Mouse (Mus musculus) neural tube, embryonic 12.5 days (tissue): ENCODE data around the gene Rcor1. TPM values are rescaled to one million over a fixed set of nuclear protein-coding genes. Genes with fewer than 3 reads are reported as not detected.

ENCODE experiments used
- ATAC-seq: fragments of 200-750 bp; cut with Nextera tagmentation; 2 replicates; pipeline ENCODE4 v1.8.0; 2017; ENCODE audit warnings: low read depth, mild to moderate bottlenecking, moderate TSS enrichment, moderate library complexity; ENCODE audit not compliant: low FRiP score
- H3K27ac ChIP-seq: fragments of 300-500 bp; sonication (generic); 2 replicates; pipeline ENCODE4 v1.5.1; 2016
- H3K27me3 ChIP-seq: fragments of 300-500 bp; sonication (generic); replicated peaks from 2 replicates; pipeline ENCODE4 v1.6.1; 2016; ENCODE audit warnings: mild to moderate bottlenecking
- H3K36me3 ChIP-seq: fragments of 300-500 bp; sonication (generic); 2 replicates; pipeline ENCODE4 v1.6.1; 2016; ENCODE audit warnings: mild to moderate bottlenecking
- H3K4me1 ChIP-seq: fragments of 300-500 bp; sonication (generic); 2 replicates; pipeline ENCODE4 v1.6.1; 2016
- H3K4me2 ChIP-seq: fragments of 300-500 bp; sonication (generic); replicated peaks from 2 replicates; pipeline ENCODE4 v1.6.1; 2016; ENCODE audit warnings: mild to moderate bottlenecking
- H3K4me3 ChIP-seq: fragments of 300-500 bp; sonication (generic); 2 replicates; pipeline ENCODE4 v1.5.1; 2016
- H3K9ac ChIP-seq: fragments of 300-500 bp; sonication (generic); 2 replicates; pipeline ENCODE4 v1.6.1; 2016; ENCODE audit warnings: mild to moderate bottlenecking
- H3K9me3 ChIP-seq: fragments of 300-500 bp; sonication (generic); 2 replicates; pipeline ENCODE4 v1.6.1; 2016; ENCODE audit warnings: mild to moderate bottlenecking
- WGBS: fragments of 180-500 bp; shearing (Covaris S2); methylation state at CpG from one replicate; pipeline ENCODE4 v1.1.7; 2016; 5-methylcytosine and 5-hydroxymethylcytosine counted together
- polyA plus RNA-seq: library from polyadenylated mRNA; unstranded; fragments of >200 nt; fragmentation: Nextera tagmentation; extraction: Ambion mirVana; gene quantifications from 2 replicates; pipeline ENCODE4 v1.2.1, GENCODE M21; 2016

The Rcor1 gene
- polyA plus RNA-seq, 1 experiment from 2014 or later, result 7.9 TPM

DNA sequence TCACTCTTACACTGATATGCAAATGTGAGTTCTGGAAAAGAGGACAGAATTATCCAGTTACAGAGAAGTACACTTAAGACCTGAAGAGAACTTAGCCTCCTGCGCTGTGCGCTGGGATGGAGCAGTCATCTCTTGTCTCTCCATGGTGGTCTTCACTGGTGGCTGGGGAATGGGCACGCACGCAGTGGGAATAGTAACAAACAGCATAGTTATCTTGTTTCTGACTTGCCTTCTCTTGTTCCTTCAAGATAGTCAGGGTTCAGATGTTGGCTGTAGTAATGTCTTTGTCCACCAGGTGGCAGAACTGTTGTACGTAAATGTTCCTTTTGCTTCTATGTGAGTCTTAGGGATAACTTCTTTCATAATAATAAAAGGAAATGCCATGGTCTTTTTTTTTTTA is 49.0 kb downstream of the Rcor1 start:
- Histone ChIP-seq H3K27me3 (no peaks in the 10 kb centered on the region), H3K27ac (no peak overlapping the region), H3K9me3 (no peaks in the 10 kb centered on the region), H3K4me2 (no peak overlapping the region), H3K4me1 (peaks cover 7% of the 10 kb centered on the region), H3K9ac (no peak overlapping the region), H3K4me3 (no peak overlapping the region), H3K36me3 (peaks cover 9% of the 10 kb centered on the region)
- ATAC-seq, result no peak
- 38% methylated on average over 5 of the region's 5 CpGs for WGBS

DNA sequence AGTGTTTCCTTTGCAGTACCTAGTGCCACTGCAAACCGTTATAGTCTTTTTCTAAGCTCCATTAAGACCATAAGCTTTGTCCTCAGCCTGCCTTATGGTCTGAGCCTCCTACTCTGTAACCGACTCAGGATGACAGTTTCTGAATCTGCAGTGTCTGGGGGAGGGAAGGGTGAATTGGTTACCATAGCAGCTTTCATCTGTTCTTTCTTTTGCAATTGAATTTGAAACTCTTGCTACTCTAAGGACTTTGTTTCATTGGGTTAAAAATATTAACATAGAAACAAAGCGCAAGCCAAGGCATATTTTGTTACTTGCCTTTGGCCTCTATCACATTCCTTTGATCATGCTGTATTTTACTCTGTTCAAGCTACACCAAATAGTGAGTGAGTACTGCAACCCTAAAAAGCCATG is 49.6 kb downstream of the Rcor1 start:
- Histone ChIP-seq H3K9me3 (no peaks in the 10 kb centered on the region), H3K4me2 (no peak overlapping the region), H3K4me3 (no peak overlapping the region), H3K9ac (no peak overlapping the region), H3K4me1 (peaks cover 7% of the 10 kb centered on the region), H3K27me3 (no peaks in the 10 kb centered on the region), H3K36me3 (peaks cover 8% of the 10 kb centered on the region), H3K27ac (no peak overlapping the region)
- 72% methylated on average over 3 of the region's 3 CpGs for WGBS
- no peak for ATAC-seq

DNA sequence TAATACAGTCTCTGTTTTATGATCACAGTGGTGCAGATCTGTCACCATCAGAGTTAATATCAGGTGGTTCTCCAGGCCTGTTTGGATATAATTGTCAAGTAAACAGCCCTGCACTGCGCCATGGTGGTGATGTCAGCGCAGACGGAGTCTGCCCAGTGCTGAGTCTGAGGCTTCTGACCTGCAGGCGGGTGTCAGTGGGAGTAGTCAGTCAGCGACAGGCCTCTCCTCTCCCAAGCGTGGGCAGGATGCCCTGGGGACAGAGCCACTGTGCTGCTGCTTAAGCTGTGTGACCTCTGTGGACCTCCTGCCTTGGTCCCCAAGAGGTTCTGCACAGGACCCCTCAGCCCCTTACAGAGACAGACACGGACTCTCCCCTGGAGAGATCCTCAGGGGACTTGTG is 50.0 kb downstream of the Rcor1 start:
- peaks cover 7% of the 10 kb centered on the region for H3K4me1 ChIP-seq
- no peak overlapping the region for H3K4me3 ChIP-seq
- H3K4me2 ChIP-seq, result no peak overlapping the region
- ATAC-seq, result no peak
- peaks cover 10% of the 10 kb centered on the region for H3K36me3 ChIP-seq
- 85% methylated on average over 7 of the region's 7 CpGs for WGBS
- no peak overlapping the region for H3K27ac ChIP-seq
- H3K9ac ChIP-seq, result no peak overlapping the region
- no peaks in the 10 kb centered on the region for H3K9me3 ChIP-seq
- no peaks in the 10 kb centered on the region for H3K27me3 ChIP-seq

DNA sequence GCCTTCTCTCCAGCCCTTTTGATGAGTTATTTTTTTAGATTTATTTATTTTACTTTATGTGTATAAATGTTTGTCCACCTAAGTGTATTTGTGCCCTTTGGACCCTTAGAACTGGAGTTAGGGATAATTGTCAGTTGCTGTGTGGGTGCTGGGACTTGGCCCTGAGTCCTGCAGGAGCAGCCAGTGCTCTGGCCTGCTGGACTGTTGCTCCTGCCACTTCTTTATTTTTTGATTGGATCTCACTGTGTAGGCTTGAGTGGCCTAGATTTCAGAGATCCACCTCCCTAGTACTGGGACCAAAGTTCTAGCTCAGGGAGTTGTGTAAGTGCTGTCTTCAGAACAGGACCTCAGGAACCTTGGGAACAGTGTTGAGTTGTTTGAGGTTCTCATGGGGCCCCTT is 51.6 kb downstream of the Rcor1 start:
- H3K36me3 ChIP-seq, result peaks cover 9% of the 10 kb centered on the region; the same call in 1 of the 2 replicates
- H3K27ac ChIP-seq, result no peak overlapping the region

DNA sequence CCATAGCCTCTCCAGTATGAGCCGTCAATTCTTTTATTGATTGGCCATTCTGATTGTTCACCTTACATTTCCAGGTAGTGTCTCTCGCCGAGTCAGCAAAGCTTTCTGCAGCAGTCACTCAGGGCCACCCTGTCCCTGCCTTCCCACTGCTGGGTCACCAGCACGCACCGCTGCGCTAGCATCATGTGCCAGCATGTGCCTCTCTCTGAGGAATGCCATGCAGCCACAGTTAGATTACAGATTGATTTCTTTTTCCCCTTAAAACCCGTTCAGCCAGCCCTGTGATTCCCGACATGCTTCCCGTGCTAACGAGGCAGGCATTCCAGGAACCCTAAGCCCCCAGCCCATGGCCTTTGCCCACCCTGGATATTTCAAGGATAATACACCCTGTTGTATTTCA is 52.8 kb downstream of the Rcor1 start:
- no peak for ATAC-seq
- no peak overlapping the region for H3K4me2 ChIP-seq
- WGBS, result 90% methylated on average over 10 of the region's 10 CpGs
- no peaks in the 10 kb centered on the region for H3K9me3 ChIP-seq
- H3K9ac ChIP-seq, result no peak overlapping the region
- H3K4me1 ChIP-seq, result peaks cover 7% of the 10 kb centered on the region
- no peaks in the 10 kb centered on the region for H3K27me3 ChIP-seq
- H3K4me3 ChIP-seq, result no peak overlapping the region
- H3K36me3 ChIP-seq, result peaks cover 11% of the 10 kb centered on the region; the same call in 1 of the 2 replicates
- no peak overlapping the region for H3K27ac ChIP-seq

More for the DNA sequence above, 51.6 kb downstream of the Rcor1 start:
- Histone ChIP-seq H3K4me2 (no peak overlapping the region), H3K4me3 (no peak overlapping the region), H3K27me3 (no peaks in the 10 kb centered on the region), H3K9me3 (no peaks in the 10 kb centered on the region), H3K9ac (no peak overlapping the region), H3K4me1 (peaks cover 7% of the 10 kb centered on the region)
- ATAC-seq, result no peak

DNA sequence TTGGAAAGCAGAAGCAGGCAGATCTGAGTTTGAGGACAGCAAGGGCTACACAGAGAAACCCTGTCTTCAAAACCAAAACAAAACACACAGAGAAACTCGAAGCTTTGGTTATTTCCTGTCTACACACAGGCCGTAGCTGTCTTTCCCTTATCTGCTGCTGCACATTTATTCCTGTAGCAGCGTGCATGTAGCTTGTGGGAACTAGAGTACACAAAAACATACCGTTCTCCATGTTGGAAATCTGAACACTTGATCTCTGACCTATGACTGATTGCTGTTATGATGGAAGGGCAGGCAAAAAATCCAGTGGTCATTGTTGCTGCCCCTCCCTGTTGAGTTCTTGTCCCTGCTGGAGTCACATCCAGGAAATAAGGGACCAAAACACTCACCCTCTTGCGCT is 54.9 kb downstream of the Rcor1 start:
- Histone ChIP-seq H3K9me3 (no peaks in the 10 kb centered on the region), H3K36me3 (peaks cover 15% of the 10 kb centered on the region; the same call in 1 of the 2 replicates), H3K4me2 (no peak overlapping the region), H3K27me3 (no peaks in the 10 kb centered on the region), H3K4me3 (no peak overlapping the region), H3K9ac (no peak overlapping the region), H3K4me1 (peaks cover 3% of the 10 kb centered on the region; the same call in 1 of the 2 replicates), H3K27ac (no peak overlapping the region)
- ATAC-seq, result no peak
- WGBS, result 88% methylated on average over 5 of the region's 5 CpGs

DNA sequence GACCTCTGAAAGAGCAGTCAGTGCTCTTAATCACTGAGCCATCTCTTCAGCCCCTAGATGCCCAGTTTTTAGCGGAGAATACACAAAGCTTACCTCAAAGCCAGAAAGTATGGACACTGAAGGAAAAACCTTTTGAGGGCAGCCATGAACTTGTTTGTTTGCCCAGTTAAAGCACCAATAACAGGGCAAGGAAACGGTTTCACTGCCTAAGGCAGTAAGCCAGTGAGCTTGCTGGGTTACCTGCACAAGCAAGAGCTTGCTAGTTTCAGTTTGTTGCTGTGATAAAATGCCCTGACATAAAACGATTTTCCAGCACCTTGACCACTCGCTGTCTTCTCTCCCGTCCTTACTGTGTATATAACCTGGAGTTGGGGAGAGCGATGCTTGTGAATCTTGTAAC is 55.9 kb downstream of the Rcor1 start:
- Histone ChIP-seq H3K27ac (no peak overlapping the region), H3K27me3 (no peaks in the 10 kb centered on the region), H3K4me3 (no peak overlapping the region), H3K9ac (no peak overlapping the region), H3K4me2 (no peak overlapping the region), H3K9me3 (no peaks in the 10 kb centered on the region), H3K36me3 (peaks cover 19% of the 10 kb centered on the region; the same call in 1 of the 2 replicates), H3K4me1 (no peaks in the 10 kb centered on the region)
- ATAC-seq, result no peak
- WGBS, result 96% methylated on average over 6 of the region's 6 CpGs

DNA sequence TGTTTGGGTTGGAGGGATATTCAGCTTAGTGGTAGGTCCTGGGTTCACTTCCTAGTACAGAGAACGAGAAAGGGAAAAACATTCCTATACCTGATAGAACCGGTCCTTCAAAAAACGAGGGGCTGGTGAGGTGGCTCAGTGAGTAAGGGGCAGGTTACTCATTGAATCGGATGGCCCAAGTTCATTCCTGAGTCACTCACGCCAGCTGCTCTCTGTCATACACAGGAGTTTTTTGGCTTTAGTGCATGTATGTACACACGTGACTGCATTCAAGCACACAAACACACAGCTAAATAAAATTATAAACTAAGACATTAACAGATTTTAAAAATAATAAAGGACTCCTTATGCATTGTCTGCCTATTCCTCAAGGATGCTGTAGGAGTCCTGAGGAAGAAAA is 57.1 kb downstream of the Rcor1 start:
- Histone ChIP-seq H3K4me1 (no peaks in the 10 kb centered on the region), H3K4me2 (no peak overlapping the region), H3K36me3 (peaks cover 19% of the 10 kb centered on the region; the same call in 1 of the 2 replicates), H3K4me3 (no peak overlapping the region), H3K27ac (no peak overlapping the region), H3K9me3 (no peaks in the 10 kb centered on the region), H3K9ac (no peak overlapping the region), H3K27me3 (no peaks in the 10 kb centered on the region)
- WGBS, result 94% methylated on average over 6 of the region's 6 CpGs
- no peak for ATAC-seq

DNA sequence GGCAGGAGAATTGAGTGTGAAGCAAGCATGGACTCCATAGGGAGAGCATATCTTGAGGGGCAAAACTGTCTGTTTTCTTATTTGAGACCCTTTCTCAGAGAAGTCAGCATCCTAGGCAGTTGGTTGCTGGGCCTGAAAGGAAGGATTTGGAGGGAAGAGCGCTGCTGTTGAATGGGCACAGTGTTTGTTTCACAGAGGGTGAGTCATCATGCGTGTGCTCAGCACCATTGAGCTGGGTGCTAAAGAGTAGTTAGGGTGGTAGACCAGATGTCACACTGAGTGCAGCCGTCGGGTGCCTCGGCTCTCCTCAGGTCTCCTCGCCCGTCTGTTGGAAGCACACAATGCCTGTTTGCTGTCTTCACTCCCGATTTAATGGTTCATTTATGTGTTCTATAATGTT is 57.9 kb downstream of the Rcor1 start:
- H3K9ac ChIP-seq, result no peak overlapping the region
- no peaks in the 10 kb centered on the region for H3K4me1 ChIP-seq
- no peaks in the 10 kb centered on the region for H3K9me3 ChIP-seq
- H3K36me3 ChIP-seq, result peaks cover 24% of the 10 kb centered on the region
- H3K27me3 ChIP-seq, result no peaks in the 10 kb centered on the region
- H3K27ac ChIP-seq, result no peak overlapping the region
- no peak overlapping the region for H3K4me2 ChIP-seq
- no peak overlapping the region for H3K4me3 ChIP-seq
- 96% methylated on average over 8 of the region's 8 CpGs for WGBS
- no peak for ATAC-seq

DNA sequence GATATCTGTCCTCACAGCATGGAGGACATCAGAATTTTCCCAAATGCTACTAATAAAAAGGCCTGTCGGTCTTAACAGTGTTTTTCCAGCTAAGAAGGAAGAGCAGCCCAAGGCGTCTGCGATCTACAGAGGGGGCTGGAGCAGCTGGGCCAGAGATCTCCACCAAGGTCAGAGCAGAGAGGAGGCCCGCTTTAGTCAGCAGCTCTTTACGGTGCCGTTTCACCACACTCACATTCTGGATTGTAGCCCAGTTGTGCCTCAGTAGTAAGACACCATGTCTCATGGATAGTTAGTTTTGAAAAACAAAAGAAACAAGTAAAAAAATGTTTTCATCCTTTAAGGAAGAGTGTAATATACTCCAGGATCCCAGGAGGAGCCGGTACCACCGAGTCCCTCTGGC is 72.0 kb downstream of the Rcor1 start:
- H3K36me3 ChIP-seq, result peaks cover 77% of the 10 kb centered on the region
- no peaks in the 10 kb centered on the region for H3K27me3 ChIP-seq
- H3K4me1 ChIP-seq, result no peaks in the 10 kb centered on the region
- ATAC-seq, result no peak
- H3K9me3 ChIP-seq, result no peaks in the 10 kb centered on the region
- no peak overlapping the region for H3K4me3 ChIP-seq
- no peak overlapping the region for H3K27ac ChIP-seq
- H3K4me2 ChIP-seq, result no peak overlapping the region
- 97% methylated on average over 8 of the region's 8 CpGs for WGBS
- no peak overlapping the region for H3K9ac ChIP-seq

DNA sequence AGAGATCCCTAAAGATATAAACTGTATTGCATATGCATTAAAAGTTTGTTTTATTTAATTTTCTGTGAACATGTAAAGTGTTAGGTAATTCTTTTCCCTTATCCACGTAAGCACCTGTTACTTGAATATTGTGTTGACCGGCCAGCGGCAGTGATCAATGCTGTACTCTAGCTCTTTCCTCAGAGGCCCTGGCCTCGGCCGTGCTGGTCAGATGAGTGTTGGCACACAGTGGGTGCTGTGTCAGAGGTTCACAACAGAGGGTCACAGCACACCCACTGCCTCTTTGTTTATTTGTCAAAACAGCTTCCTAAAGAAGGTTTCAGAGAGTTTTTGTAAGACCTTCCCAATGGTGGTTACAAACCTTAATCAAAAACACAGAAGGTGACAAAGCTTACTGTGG is 75.4 kb downstream of the Rcor1 start:
- H3K27ac ChIP-seq, result no peak overlapping the region
- ATAC-seq, result no peak
- no peaks in the 10 kb centered on the region for H3K9me3 ChIP-seq
- no peaks in the 10 kb centered on the region for H3K4me1 ChIP-seq
- WGBS, result 93% methylated on average over 5 of the region's 5 CpGs
- H3K27me3 ChIP-seq, result no peaks in the 10 kb centered on the region
- no peak overlapping the region for H3K4me3 ChIP-seq
- H3K36me3 ChIP-seq, result peaks cover 76% of the 10 kb centered on the region
- no peak overlapping the region for H3K9ac ChIP-seq
- no peak overlapping the region for H3K4me2 ChIP-seq

DNA sequence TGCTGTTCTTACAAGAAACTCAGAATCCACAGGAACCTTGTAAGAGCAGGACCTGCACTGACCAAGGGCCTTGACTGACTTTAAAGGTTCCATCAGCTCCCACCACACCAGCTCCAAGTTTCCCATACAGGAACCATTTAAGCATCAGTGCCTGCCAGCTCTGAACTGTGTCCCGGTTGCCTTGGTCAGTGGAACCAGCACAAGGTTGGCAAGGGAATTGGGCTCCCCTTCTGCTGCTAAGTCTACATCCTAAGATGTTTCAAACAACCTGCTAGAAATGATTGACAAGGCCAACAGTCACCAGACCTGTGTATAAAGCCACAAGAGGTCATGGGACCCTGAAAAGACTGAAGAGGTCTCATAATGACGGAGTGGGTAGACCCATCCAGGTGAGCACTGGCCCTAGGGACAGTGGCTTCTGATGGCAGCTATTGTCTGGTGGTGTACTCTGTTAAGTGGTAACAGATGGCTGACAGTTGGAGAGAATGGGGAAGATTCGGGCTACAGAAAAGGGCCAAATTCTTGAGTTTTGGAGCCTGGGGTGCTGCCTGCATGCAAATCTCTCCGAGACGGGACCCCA is 80.4 kb downstream of the Rcor1 start:
- Histone ChIP-seq H3K27ac (no peak overlapping the region), H3K4me3 (no peak overlapping the region), H3K36me3 (peaks cover 35% of the 10 kb centered on the region), H3K4me2 (no peak overlapping the region), H3K9ac (no peak overlapping the region), H3K9me3 (peaks cover 4% of the 10 kb centered on the region; the same call in 1 of the 2 replicates), H3K27me3 (no peaks in the 10 kb centered on the region), H3K4me1 (no peaks in the 10 kb centered on the region)
- WGBS, result 96% methylated on average over 5 of the region's 5 CpGs
- ATAC-seq, result no peak

DNA sequence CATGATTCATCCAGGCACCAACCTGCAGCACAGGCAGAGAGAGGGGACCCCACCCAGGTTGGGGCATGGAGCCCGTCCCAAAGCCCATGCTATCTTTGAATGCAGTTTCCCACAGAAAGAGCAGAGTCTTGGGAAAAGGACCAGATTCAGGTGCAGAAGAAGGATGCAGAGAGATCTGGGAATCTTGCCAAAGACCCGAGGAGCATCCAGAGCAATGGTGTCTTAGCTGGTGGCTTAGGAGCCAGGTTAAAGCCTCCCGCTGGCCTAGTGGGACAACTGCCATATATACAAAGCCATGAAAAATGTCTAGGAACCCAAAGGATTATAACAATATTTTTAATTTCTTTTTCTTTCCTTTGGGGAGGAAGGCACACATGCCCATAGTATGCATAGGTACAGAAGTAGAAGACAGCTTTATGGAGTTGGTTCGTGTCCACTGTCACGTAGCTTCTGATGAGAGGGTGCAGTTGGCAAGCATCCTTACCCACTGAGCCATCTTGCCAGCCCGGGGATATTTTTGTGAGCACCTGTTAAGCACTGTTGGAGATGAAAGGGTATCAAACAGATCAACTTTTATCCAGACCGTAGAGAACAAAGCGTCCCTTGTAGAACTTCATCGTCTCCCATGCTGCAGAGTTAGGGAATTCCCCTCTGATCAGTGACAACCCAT is 82.0 kb downstream of the Rcor1 start:
- H3K27ac ChIP-seq, result no peak overlapping the region
- no peak overlapping the region for H3K4me2 ChIP-seq
- no peak overlapping the region for H3K4me3 ChIP-seq
- H3K9ac ChIP-seq, result no peak overlapping the region
- peaks cover 4% of the 10 kb centered on the region; the same call in 1 of the 2 replicates for H3K4me1 ChIP-seq
- no peaks in the 10 kb centered on the region for H3K27me3 ChIP-seq
- WGBS, result 96% methylated on average over 9 of the region's 9 CpGs
- peaks cover 4% of the 10 kb centered on the region; the same call in 1 of the 2 replicates for H3K9me3 ChIP-seq
- ATAC-seq, result no peak
- H3K36me3 ChIP-seq, result peaks cover 28% of the 10 kb centered on the region
